Mouse (Mus musculus) central nervous system, embryonic 14 days (tissue): ENCODE results near the gene Gm8257. TPM values are rescaled to one million over a fixed set of nuclear protein-coding genes. Genes with fewer than 3 reads are reported as not detected.

Source experiments
- polyA plus RNA-seq: library from polyadenylated mRNA; depleted of rRNA; stranded (reverse); fragments of >200 nt; gene quantifications from 2 replicates; pipeline ENCODE4 v1.2.3, GENCODE M21; 2012; rRNA removed

Gene Gm8257
- not detected in 2 replicates for polyA plus RNA-seq

GRCm38 (mm10) chr14:44706356-44706755 is at the start of gene Gm8257:
TSS of gene Gm8257 (minus strand) at chr14:44706456.

GRCm38 (mm10) chr14:44750240-44750639 is 44.0 kb upstream of the Gm8257 start, which contains the start of gene Gm8267:
TSS of gene Gm8267 (minus strand) at chr14:44750340.

GRCm38 (mm10) chr14:44627737-44628136 is 78.5 kb downstream of the Gm8257 start, which contains the start of gene Gm5624:
TSS of gene Gm5624 (minus strand) at chr14:44627938.

Other genes starting within 250 kb of the Gm8257 start
- gene BC061237, start 214.0 kb downstream of the Gm8257 start, polyA plus RNA-seq = 0.12 TPM in 1 of 2 replicates, not detected in the other
- not detected in 2 replicates for gene Gm17093, start 188.2 kb downstream of the Gm8257 start, polyA plus RNA-seq
- gene Gm8247, start 123.3 kb downstream of the Gm8257 start, polyA plus RNA-seq = 0.10 TPM in 1 of 2 replicates, not detected in the other
- gene Gm5624, start 78.5 kb downstream of the Gm8257 start, polyA plus RNA-seq = not detected in 2 replicates
- not detected in 2 replicates for gene Gm8267, start 43.9 kb upstream of the Gm8257 start, polyA plus RNA-seq
- 0.25 and 0.38 TPM in 2 replicates for gene Ptgdr, start 152.9 kb upstream of the Gm8257 start, polyA plus RNA-seq